Mouse (Mus musculus): ENCODE results near the gene Cerk.
"Not testable (repeated sequence)": the region's sequence is repeated elsewhere in the genome, so short reads cannot be mapped to it uniquely, and the experiment has no call there.

Cerk gene

DNA sequence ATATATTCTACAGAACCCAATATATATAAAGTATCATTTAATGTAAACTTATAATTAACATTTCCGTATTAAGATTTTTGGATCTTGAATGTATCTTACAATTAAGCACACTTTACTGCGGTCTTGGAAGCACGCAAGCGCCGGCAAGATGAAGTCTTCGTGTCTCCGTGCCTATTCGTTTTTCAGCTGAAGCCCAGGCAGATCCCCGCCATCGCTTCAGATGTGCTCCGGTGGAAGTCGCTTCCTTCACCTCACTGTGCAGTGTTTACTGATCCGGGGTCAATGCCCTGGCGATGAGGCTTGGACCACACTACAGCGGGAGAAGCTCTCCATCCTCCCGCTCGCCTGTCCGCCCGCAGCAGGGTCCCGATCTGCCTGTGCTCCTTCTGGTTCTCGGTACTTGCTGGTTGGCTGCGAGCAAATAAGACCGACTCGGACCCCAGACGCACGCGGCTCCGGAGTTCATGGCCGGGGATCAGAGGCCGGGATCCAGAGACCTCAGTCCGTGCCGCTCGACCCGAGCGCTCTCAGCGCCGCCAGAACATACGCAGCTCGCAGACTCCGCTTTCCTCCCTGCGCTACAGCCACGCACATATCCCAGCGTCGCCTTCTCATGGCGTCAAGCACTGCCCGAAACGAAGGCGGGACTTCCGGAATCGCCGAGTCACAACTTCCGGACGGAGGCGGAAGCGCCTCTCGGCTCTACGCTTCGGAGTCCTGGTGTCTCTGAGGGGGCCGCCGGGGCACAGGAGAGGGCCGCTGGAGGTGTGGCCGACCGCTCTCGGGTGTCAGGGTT lies 28.0 kb upstream of the Cerk start, which contains the start of gene Tbc1d22a:
Tbc1d22a (plus strand) TSS at position 707 of the 796 bp plus-strand sequence.
- in situ Hi-C loops (cut with MboI; ENCODE audit: low sequenced_read_pairs) = no loop called here

DNA sequence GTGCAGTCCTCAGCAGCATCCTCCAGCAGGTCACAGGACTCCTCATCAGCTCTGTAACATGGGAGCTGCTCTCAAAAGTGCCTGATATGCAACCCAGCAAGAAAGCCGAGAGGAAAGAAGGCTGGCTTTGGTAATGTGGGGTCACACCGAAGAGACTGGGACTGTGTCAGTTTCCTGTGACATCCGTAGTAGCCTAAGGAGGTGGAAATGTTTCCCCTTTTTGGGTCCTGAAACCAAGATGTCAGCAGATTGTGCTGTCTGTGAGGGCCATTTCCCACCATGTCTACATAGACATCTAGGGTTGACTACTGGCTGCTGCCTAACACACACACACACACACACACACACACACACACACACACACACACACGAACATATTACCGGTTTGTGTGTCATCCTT lies 26.3 kb upstream of the Cerk start:
- in situ Hi-C loops (cut with MboI; ENCODE audit: low sequenced_read_pairs) = not testable (repeated sequence)

DNA sequence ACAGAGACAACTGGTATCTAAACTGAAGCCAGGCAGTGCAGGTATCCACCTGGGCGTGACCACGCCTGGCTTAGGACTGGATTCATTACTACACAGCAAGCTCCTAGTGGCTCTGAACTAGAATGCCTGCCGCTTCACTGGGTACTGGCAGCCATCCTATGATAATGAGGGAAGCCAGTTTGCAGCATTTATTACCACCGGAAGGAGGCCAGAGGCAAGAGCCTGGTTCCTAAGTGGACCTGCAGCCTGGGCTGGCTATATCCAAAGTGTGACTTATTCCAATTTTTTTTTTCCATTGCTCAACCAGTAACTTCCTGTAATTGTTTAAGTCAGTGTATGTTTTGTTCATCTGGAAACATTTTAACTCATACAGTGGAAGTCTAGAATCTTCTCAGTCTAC lies 20.4 kb upstream of the Cerk start:
- in situ Hi-C loops (cut with MboI; ENCODE audit: low sequenced_read_pairs) = no loop called here

DNA sequence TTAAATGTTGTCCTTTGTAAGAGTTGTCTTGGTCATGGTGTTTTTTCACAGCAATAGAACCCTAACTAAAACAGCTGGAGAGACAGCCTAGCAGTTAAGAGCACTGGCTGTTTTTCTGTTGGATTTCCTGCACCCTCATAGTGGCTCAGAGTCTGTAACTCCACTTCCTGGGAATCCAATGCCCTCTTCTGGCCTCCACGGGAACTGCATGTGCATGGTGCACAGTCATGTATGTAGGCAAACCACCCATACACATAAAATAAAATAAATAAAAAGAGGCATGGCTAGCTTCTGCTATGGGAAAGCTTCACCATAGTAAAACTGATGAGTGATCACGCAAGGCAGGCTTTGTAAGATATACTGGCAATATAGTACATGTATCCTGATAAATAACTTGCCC lies 19.4 kb upstream of the Cerk start:
- in situ Hi-C loops (cut with MboI; ENCODE audit: low sequenced_read_pairs) = no loop called here

DNA sequence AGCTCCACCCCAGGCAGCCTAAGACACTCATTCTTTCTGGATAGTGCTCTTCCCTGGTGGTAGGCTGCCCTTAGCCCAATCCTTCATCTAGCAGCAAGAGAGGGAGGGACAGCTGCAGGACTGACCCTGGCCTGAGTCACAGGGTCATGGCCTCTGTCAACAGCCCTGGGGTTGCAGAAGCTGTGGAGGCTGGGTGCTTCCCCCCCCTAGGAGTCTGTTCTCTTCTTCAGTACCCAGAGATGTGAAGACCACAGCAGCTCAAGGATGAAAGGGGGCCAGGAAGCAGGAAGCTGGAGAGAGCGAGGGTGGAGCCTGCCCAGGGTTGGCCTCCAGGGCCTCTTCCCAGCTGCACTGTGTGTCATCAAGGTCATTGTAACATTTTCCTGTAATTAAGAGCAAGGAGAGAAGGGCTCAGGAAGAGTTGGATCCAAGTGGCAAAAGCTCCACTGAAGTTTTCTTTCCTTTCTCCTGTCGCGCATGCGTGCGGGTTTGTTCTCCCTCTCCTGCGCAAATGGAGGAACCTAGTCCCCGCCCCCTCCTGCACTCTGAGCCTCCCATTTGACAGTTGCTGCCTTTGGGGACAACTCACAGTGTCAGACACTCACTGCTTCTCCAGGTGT lies 18.1 kb upstream of the Cerk start:
- in situ Hi-C loops (cut with MboI; ENCODE audit: low sequenced_read_pairs) = no loop called here

DNA sequence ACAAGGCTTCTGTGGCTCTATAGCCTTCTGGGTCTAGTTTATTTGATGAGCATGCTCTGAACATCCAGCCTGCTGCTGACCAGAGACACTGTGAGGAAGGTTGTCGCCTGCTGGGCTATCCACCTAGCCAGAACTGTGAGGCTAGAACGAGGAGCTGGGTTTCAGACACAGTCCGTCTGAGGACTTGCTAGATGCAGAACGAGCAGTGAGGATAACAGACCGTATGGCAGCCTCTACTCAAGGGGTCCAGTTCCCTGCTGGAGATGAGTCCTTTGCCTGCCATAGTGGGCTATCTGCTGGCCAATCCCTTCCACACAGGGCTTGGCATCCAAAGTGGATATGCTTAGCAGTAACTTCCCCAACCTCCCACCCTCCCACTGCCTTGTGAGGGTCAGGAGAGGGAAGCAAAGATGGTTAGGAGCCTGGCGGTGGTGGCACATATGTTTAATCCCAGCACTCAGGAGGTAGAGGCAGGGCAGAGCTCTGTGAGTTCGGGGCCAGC lies 17.4 kb upstream of the Cerk start:
- in situ Hi-C loops (cut with MboI; ENCODE audit: low sequenced_read_pairs) = no loop called here

DNA sequence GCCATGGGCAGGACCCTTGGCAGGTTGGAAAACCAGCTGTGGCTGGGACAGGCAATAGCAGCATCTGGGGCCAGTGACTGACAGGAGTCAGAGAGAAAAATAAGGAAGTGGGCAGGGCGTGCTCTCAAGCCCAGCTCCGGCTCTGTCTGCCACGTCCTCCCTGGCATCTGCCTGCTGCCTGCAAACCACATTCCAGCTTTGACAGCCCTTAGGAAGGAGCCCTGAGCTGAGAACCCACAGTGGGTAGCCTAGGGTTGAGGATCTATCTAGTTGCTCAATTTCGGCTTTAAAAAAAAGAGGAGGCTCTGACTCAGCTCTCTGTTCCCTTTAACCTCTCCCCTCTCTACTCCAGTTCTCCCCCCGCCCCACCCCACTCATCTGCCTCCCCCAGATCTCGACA lies 16.7 kb upstream of the Cerk start:
- in situ Hi-C loops (cut with MboI; ENCODE audit: low sequenced_read_pairs) = no loop called here

DNA sequence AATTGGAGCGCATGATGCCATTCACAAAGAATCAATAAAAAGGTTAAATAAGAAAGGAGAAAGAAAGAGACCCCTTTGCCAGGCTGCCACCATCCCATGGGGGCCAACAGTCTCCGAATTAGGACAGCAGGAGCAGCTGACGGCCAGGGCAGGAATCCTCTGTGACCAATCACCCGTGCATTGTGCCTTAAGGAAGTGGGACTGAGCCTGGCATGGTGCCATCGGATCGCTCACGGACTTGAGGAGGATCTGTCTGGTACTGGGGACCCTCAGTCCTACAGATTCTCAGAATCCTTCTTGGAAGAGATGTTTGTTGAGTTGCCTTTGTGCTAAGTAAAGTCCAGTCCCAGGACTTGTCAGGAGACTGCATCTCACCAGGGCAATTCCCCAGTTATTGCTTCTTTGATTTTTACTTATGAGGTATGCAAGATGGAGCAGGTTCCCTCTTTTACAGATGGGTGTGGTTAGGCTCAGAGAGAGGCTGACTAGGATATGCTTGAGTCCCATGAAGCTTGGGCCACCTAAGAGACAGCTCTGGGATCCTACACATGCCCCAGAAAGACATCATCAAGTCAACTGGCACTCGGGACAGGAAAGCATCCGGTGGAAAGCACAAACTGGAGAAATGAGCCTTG lies 15.9 kb upstream of the Cerk start:
- in situ Hi-C loops (cut with MboI; ENCODE audit: low sequenced_read_pairs) = no loop called here

DNA sequence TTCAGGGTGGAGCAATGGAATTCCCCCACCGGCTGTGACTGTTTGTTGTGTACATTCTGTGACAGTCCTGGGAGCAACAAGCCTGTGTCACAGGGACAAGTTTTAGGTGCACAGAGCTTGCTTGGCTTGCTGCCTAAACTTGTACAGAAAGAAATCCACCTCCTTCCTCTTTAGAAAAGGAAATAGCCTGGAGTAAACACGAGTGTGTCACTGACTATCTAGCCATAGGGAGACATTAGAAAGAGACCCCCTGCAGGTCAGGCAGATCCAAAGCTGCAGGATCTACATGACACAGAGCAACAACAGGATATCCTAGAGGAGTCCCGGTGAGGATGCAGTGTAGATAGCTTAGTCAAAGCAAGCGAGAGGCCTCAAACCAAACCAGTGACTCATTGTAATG lies 15.2 kb upstream of the Cerk start:
- in situ Hi-C loops (cut with MboI; ENCODE audit: low sequenced_read_pairs) = no loop called here

DNA sequence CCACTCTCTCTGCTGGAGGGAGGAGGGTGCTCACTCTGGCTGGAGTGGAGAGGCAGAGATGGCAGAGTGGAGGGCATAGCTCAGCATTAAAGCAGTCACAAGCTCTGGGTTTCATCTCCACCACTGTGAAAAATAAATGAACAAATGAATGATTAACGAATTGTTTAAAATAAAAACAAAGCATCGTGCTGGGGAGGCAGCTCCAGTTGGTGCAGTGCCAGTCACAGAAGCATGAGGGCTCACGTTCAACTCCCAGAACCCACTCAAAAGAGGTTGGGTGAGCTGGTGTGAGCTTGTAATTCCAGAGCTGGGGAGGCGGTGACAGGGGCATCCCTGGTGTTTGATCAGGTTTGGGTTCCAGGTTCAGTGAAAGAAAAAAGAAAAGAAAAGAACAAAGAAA lies 14.2 kb upstream of the Cerk start:
- in situ Hi-C loops (cut with MboI; ENCODE audit: low sequenced_read_pairs) = no loop called here

DNA sequence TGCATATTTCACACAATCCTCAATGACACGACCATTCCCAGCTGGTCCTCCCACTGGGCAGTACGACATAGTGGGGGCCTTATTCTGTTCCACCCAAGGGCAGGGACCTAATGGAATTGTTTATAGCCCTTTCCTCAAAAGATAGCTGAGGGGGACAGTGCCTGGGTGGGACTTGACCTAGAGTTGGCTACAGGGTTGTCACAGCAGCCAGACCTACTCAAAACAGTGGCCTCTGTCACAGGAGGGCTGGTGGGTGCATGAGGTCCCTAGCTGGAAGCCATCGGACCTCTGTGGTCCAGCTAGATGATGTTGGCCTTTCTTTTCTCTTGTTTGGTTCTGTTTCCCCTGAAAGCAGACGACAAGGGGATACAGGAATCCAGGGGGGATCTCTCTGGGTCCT lies 13.5 kb upstream of the Cerk start:
- in situ Hi-C loops (cut with MboI; ENCODE audit: low sequenced_read_pairs) = no loop called here

DNA sequence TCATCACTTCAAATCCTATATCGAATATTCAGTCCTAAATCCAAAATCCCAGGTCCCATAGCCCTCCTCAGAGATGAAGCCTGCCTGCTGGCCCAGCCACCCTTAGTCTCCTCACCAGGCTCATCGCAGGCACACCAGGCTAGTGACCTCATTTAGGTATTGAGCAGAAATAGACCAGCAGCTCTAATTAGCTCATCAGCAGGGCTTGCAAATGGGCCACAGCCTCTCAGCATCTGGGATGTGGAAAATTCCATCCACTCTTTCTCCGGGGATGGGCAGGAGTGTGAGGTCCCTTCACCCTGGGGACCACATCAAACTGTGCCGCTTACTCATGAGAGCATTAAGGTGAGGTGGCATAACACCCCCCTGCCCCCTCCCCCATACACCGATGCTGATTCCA lies 13.1 kb upstream of the Cerk start:
- in situ Hi-C loops (cut with MboI; ENCODE audit: low sequenced_read_pairs) = no loop called here

DNA sequence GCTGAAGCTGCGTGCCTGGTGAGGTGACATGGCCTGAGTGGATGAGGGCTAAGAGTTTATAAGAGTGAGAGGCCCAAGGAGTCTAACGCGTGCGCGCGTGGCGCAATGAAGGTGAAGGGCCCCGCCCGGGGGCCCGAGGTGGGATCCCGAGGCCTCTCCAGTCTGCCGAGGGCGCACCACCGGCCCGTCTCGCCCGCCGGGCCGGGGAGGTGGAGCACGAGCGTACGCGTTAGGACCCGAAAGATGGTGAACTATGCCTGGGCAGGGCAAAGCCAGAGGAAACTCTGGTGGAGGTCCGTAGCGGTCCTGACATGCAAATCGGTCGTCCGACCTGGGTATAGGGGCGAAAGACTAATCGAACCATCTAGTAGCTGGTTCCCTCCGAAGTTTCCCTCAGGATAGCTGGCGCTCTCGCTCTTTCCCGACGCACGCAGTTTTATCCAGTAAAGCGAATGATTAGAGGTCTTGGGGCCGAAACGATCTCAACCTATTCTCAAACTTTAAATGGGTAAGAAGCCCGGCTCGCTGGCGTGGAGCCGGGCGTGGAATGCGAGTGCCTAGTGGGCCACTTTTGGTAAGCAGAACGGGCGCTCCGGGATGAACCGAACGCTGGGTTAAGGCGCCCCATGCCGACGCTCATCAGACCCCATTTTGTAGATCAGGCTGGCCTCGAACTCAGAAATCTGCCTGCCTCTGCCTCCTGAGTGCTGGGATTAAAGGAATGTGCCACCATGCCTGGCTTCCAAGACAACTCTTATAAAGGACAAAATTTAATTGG lies 8.9 kb upstream of the Cerk start:
- in situ Hi-C loops (cut with MboI; ENCODE audit: low sequenced_read_pairs) = not testable (repeated sequence)

DNA sequence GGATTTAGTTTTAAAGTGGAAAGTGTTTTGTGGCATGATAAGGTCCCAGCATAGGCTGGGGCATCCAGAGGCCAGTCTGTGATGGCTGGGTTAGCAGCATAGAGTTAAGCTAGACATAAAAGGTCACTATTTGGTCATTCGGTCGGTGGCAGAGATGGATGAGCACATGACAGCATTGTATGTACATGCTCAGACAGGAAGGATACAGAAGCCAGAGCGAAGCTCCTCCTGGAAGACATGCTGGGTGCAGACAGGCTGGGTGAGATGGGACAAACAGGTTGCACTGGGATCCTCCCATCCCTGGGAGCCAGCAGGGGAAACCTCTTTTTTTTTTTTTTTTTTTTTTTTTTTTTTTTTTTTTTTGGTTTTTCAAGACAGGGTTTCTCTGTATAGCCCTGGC lies 6.0 kb upstream of the Cerk start:
- in situ Hi-C loops (cut with MboI; ENCODE audit: low sequenced_read_pairs) = no loop called here

DNA sequence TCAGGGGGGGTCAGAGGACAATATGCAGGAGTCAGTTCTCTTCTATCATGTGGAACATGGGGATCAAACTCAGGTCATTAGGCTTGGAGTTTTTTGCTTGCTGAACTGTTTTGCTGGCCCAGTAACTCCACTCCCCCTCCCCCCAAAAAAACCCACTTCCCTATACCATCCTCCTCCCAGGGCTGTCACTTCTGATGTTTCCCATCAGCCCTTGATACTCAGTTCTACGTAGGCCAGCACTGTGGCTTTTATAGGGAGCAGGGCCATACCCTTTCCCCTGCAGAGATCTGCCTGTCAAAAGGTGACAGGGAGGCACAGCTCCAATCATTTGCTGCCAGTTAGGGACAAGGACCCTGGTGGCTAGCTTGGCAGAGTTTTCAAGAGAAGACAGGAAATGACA lies 5.6 kb upstream of the Cerk start:
- in situ Hi-C loops (cut with MboI; ENCODE audit: low sequenced_read_pairs) = no loop called here

DNA sequence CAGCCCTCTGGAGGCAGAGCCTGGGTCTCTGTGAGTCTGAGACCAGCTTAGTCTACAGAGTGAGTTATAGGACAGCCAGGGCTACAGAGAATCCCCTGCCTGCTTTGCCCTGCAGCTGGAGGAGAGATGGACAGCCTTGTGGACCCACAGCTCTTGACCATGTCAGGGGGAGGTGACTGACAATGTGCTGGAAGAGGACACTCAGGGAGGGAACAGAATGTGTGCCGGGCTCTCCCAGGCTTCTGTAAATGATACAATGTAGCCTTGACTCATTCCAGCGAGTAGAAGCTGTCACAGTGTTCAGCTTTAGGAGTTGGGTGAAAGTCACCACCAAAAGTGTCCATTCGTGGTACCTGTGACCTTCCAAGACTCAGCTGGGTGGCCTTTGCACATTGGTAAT lies 4.4 kb upstream of the Cerk start:
- in situ Hi-C loops (cut with MboI; ENCODE audit: low sequenced_read_pairs) = no loop called here

DNA sequence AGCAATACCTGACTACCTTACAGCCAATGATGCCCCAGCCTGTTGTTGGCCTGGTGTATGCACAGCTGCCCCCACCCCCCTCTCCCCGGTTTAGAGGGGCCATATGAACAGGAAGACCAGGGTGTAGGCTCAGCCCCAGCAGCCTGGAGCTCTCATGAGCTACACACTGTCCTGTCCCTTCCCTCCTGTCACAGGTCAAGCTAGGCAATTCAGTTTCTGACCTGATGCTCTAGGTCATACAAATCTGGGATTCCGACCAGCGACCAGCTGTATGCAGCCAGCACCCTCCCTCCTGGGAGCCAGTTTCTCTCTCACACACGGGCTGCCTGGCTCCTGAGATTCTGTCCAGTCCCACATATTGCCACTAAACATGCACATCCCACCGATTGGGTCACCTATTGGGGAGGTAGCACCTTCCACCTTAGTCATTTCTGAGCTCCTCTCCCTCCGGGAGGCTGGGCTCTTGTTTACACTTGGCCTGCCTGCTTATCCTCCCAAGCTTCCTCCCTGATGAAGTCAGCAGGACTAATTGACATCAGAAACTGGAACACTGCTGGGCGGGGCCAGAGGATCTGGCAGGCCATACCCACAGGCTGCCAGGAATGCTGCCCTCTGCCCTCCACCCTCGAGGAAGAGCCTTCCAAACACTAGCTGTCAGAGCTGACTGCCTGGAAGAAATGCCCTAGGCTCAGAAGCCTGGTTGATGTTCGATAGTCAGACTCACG lies 3.0 kb upstream of the Cerk start:
- in situ Hi-C loops (cut with MboI; ENCODE audit: low sequenced_read_pairs) = no loop called here

DNA sequence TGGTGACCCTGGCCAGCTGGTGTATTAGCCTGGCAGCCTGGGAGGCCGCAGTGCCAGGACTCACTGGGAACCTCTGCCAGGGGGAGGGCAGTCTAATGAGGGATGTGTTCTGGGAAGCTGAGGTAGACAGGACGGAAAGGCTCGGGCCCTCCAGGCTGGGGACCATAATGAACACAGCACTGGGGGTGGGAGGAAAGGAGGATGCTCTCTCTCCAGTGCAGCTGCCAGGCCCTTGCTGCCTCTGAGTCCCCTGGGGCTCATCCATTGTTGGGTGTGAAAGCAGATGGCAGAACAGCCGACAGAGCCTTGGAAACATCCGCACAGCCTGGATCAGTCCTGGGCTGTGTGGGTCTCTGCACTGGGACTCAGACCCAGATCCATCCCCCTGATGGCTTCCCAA lies 2.2 kb upstream of the Cerk start:
- in situ Hi-C loops (cut with MboI; ENCODE audit: low sequenced_read_pairs) = no loop called here

DNA sequence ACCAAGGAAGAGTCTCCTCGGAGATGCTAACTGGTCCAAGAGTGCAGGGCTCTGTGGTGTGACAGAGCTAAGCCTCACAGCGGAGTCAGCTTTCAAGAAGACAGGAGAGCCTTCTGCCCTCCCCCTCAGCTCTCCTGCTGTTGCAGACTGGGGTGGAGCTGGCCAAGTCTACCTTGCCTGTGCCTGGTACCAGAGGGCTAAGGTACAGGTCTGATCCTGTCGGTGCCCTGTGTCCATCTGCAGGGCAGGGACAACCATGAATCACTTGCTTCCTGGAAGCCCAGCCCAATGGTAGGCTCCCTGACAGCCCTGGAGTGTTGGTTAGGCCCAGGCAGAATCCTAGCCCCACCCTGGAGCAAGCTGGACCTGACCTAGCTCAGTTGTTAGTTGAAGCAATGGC lies 745 bp upstream of the Cerk start:
- in situ Hi-C loops (cut with MboI; ENCODE audit: low sequenced_read_pairs) = no loop called here

DNA sequence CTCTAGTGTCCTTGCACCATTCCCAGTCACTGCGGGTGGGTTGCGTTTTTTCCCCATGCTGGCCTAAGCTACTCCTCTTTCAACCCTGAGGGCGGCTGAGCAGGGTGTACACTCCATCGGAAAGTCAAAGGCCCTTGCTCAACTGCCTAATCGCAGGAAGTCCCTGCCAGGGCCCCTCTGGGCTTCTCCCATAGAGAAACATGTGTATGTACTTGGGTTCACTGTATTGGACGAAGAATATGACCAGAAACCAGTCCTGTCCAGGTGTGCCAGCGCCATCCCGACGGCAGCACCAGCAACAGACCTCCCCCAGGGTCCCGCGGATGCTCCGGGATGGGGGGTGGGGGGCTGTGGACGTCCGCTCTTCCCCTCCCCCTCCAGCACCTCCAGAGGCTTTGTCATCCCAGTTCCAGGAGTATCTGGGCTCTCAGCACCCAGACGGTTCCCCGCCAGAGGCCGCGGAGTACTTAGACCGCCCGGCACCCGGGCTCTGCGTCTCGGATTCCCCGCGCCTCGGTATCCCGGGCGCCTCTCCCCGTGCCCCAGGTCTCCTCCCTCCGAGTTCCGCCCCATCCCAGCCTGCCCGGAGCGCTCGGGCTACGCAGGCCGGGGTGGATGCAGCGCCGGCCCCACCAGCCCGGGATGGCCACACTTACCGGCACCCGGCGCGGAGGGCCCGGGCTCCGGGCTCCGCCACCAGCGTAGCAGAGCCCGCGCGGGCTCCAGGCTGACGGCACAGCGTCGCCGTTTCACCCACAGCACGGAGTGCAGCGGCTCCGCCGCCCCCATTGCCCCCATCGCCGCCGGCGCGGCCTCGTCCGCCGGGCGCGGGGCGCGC lies 871 bp downstream of the Cerk start:
- in situ Hi-C loops (cut with MboI; ENCODE audit: low sequenced_read_pairs) = no loop called here

All from CH12F3 (cell line).